Mouse (Mus musculus) large intestine, adult 2 months (tissue): ENCODE measurements around the gene Scn3b. TPM values are rescaled to one million over a fixed set of nuclear protein-coding genes. Genes with fewer than 3 reads are reported as not detected.

Experiments
- DNase-seq: peaks from one replicate; pipeline ENCODE4 v3.0.0-alpha.2; 2012; ENCODE audit warnings: low read depth, low spot score
- WGBS: fragments of 180-500 bp; shearing (Covaris S2); methylation state at CpG from one replicate; pipeline ENCODE4 v1.1.7; 2018; 5-methylcytosine and 5-hydroxymethylcytosine counted together
- polyA plus RNA-seq: library from polyadenylated mRNA; depleted of rRNA; stranded (reverse); fragments of >200 nt; gene quantifications from 2 replicates; pipeline ENCODE4 v1.2.3, GENCODE M21; 2012; rRNA removed

Gene Scn3b
- polyA plus RNA-seq, 1 experiment = 0.26 TPM

- WGBS = 62% methylated on average over 31 of the region's 31 CpGs
Measured at GRCm38 (mm10) chr9:40332731-40333648, 64.0 kb downstream of the Scn3b start.

DNA sequence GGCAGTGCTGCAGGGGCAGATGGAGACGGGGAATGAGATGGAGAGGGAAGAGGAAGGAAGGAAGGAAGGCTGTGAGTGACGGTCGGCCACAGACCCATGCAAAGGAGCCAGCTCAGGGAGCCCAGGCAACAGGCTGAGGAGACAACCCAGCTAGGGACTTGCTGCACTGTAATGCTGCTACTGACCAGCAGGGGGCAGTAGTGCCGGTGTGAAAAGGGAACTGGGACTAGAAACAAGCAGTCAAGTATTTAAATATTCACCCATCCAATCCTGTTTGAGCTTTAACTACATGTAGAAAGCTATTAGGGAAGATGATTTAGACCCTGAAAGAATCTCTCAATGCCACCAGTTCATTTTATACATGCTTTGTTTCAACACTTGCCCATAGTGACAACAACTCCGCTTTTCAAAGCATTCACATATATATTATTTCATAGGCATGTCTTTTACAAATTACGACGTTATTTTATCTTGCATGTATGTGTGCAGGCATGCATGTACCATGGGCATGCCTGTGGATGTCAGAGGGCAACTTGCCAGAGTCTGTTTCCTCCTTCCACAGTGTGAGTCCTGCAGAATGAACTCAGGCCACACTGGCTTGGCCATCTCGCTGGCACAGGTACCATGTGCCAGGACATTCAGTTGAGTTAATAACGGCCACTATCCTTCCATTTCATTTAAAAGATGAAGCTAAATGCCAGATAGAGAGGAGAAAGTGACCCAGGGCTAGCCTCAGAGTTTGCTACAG, 64.8 kb downstream of the Scn3b start:
- 52% methylated on average over 9 of the region's 9 CpGs for WGBS
- DNase-seq = no peak

More at GRCm38 (mm10) chr9:40332731-40333648, 64.0 kb downstream of the Scn3b start:
- DNase-seq = no peak

DNA sequence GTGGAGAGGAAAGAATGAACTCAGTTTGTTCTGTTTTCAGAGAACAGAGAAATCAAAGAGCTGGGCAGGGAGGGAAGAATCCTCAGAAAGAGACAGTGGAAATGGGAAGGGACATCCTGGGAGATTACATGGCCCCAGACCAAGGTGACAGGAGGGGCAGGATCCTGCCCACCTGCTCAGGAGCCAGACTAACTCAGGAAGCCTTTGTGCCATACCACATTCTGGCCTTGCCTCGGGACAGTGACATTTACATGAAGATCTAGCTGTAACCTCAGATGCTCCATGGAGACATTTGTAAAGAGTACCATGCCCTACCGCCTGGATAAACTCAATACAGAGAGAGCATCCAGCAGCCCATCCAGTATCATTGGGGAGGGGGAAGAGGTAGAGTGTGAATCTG, 65.6 kb downstream of the Scn3b start:
- 86% methylated on average over 2 of the region's 2 CpGs for WGBS
- no peak for DNase-seq

- 18% methylated on average over 5 of the region's 5 CpGs for WGBS
- no peak for DNase-seq
Measured at GRCm38 (mm10) chr9:40336701-40337100, 67.7 kb downstream of the Scn3b start.

DNA sequence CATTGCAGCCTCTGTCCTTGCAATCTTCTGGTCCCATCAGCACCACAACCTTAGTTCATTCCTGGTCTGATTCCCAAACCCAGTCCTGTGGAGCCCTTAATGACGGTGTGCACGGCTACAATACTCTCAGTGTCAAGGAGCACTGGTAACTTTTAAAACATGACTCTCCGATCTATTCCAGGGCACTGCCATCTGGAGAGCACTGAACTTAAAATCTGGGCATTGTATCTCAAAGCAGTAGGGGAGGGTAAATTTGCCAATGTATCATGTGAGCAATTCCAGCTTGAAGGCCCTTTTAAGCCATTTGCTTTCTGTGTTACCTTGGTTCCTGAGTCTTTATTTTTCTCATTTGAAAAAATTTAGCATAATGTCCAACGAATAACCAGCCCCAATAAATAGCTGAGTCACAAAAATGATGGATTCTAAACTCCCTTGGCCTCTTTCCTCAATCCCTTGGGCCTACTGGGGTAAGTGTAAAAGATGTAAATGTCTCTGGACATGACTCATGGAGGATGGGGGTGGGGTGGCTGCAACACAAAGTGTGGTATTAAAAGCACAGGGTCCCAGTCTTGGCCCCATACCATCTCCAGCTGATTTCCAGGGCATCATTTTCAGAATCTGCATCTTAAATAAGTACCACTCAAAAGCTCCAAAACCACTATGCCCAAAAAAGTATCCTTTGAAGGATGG, 68.3 kb downstream of the Scn3b start:
- 52% methylated on average over 4 of the region's 4 CpGs for WGBS
- no peak for DNase-seq

- DNase-seq = no peak
- 71% methylated on average over 9 of the region's 9 CpGs for WGBS
Measured at GRCm38 (mm10) chr9:40339578-40339977, 70.6 kb downstream of the Scn3b start.

Other genes starting within 250 kb of the Scn3b start
- not detected in 2 replicates for gene Olfr981, start 247.8 kb upstream of the Scn3b start, polyA plus RNA-seq
- gene Olfr982, start 195.4 kb upstream of the Scn3b start, polyA plus RNA-seq = not detected in 2 replicates
- not detected in 2 replicates for gene Olfr983, start 175.6 kb upstream of the Scn3b start, polyA plus RNA-seq
- gene Olfr984, start 155.0 kb upstream of the Scn3b start, polyA plus RNA-seq = not detected in 2 replicates
- not detected in 2 replicates for gene Olfr985, start 139.0 kb upstream of the Scn3b start, polyA plus RNA-seq
- not detected in 2 replicates for gene Tmem225, start 121.1 kb upstream of the Scn3b start, polyA plus RNA-seq
- not detected in 2 replicates for gene Olfr986, start 88.3 kb upstream of the Scn3b start, polyA plus RNA-seq
- gene Zfp202, start 76.9 kb upstream of the Scn3b start, polyA plus RNA-seq = 0.42 and 0.63 TPM in 2 replicates